Mouse (Mus musculus) MN1 (cell line): ENCODE results near the gene Cep83.

Source experiments
- DNase-seq: peaks from one replicate; pipeline ENCODE4 v3.0.0-alpha.2; 2016; ENCODE audit warnings: low spot score

Gene Cep83

DNA sequence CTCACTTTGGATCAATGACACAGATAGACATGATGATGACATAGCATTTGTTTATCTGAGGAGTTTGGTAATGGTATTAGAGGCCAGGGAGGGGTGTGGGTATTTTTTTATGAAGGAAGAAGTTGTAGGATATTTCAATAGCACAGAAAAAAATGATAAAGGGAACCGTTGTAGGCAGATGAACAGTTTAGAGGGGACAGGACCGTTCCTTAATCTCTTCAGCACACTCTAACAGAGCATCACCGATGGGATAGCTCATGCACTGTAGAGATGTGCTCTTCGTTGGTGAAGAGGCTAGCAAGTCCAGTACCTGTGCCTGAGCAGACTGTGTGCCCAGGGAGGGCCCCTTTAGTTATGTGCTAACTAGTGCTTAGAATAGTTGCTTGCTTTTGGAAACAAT lies 90.9 kb downstream of the Cep83 start:
- no peak for DNase-seq

DNA sequence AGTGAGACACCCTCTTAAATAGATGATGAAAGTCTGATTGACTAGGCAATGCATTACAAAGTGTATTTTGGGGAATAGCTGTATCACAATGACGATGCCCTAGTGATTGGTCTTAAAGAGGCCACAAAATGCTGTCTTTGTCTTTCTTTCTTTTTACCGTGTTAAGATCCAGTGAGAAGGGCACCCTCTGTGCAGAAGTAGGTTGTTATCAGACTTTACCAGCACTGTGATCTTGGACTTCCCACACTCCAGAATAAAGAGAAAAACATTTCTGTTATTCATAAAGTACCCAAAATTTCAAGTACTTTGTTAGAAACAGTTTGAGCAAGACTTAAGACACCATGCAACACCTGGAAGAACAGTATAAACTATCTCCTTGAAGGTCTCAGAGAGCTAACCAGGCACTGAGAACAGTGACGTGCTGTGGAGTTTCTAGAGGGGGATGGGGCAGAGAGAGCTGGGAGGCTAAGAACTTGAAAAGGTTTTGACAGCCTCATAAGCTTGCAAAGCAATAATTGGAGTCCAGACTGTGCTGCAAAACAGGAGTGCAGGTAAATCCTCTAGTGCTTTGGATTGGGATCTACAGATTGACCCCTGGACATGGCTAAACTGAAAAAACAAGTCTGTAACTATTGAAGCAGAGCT lies 92.3 kb downstream of the Cep83 start:
- no peak for DNase-seq

- peak; percentile 61 for DNase-seq
Observed at GRCm38 (mm10) chr10:94789205-94789604, 100.8 kb downstream of the Cep83 start.

- no peak for DNase-seq
Observed at GRCm38 (mm10) chr10:94793914-94794313, 105.5 kb downstream of the Cep83 start.

DNA sequence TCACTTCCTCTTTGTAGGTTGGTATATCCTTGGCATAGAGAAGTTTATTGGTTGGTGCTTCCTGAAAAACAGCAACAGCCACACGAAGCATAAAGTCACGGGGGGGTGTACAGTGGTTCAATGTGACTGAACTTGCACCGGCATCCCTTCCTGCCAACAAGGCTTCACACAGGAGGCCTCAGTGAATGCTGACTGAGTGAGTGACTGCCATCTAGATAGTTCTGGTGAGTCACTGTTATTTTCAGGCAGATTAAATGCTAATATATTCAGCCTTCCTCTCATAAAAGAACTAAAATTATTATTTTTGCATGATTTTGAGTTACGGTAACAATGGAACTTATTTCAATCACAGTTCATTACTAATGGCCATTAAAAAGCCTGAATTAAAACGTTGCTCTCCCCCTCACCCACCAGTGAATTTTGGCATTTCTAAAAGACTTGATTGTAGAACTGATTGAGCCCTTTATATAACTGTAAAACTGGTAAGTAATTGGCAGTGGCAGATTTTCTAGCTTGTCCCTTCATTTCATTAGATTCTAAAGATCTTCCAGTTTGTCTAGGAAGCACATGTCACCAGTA lies 106.3 kb downstream of the Cep83 start:
- no peak for DNase-seq

DNA sequence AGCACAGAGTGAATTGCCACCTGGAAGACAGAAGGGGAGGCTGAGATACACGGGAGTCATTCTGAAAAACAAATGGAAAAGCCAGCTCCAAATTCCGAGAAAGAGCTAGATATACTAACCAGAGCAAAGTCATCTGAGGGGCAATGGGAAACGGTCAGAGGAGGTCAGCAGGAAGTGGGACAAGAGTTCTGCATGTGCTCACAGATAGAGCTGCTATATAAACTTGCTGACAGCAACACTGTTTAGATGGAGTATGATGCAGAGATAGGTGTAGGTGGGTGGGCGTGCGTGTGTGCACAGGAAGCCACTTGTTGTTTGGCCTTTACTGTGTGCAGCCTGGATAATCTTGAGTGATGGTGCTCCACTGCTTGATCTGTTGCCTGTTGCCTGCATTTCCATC lies 109.7 kb downstream of the Cep83 start:
- no peak for DNase-seq

GRCm38 (mm10) chr10:94799485-94800239 lies 111.2 kb downstream of the Cep83 start:
- DNase-seq = no peak

- DNase-seq = no peak
Observed at GRCm38 (mm10) chr10:94800677-94801354, 112.4 kb downstream of the Cep83 start.

GRCm38 (mm10) chr10:94804029-94804908 lies 115.8 kb downstream of the Cep83 start:
- DNase-seq = peak; percentile 21

DNA sequence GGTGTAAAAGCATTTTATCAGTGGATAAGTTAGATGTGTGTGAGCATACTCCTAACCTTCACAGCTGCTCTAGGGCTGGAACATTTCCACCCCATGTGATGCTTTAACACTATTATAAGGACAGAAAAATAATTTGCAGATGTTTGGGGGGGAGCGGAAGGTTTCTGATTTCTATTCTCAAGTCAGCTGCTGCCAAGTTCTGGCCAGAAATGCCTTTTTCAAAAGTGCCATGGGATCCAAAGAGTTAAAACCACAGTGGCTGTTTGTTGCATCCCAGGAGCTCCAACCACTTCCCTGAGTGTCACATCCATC lies 116.4 kb downstream of the Cep83 start:
- no peak for DNase-seq

GRCm38 (mm10) chr10:94807323-94807722 lies 118.9 kb downstream of the Cep83 start:
- DNase-seq = peak; percentile 32

- DNase-seq = peak; percentile 65
Observed at GRCm38 (mm10) chr10:94808275-94808674, 119.8 kb downstream of the Cep83 start.

GRCm38 (mm10) chr10:94809946-94810472 lies 121.6 kb downstream of the Cep83 start:
- no peak for DNase-seq

DNA sequence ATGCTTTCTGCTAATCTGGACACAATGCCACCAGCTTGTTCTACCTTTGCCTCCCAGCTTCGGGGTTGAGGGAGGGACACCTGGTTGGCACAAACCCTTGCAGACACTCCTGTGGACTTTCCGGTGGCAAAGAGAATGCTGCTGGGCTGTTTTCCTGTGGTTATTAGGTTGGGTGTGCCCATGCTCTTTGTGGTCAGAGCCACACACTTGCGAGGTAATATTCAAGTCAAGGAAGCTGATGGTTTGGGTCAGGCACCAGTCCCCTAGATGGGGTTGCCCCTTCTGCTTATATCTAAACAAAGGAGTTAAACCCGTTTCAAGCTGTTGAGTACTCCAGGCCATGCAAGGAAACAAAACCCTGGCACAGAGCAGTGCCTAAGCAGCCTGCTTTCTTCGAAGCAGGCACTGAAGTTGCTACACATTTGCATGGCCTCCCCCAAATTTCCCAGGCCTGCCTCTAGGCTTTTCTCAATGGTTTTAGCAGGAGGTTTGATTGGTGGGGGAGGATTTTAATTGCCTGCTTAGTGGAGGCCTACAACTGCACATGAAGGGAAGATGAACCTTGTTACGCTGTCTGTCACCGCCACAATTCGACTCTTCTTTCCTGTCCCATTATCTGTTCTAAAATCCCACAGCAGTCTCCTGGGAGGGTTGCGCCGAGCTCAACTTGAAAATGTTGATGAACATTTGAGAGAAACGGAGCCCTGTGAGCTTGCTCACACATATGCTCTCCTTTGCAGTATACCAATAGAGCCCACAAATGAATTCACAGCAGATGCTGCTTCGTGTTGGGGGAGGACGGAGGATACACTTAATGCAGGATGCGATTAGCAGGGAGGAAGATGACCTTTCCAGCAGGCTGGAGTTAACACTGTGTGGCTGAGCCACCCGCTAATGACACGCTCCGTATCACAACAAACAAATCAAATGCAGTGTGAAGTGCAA lies 123.7 kb downstream of the Cep83 start:
- no peak for DNase-seq

GRCm38 (mm10) chr10:94818127-94818526 lies 129.7 kb downstream of the Cep83 start:
- DNase-seq = no peak

DNA sequence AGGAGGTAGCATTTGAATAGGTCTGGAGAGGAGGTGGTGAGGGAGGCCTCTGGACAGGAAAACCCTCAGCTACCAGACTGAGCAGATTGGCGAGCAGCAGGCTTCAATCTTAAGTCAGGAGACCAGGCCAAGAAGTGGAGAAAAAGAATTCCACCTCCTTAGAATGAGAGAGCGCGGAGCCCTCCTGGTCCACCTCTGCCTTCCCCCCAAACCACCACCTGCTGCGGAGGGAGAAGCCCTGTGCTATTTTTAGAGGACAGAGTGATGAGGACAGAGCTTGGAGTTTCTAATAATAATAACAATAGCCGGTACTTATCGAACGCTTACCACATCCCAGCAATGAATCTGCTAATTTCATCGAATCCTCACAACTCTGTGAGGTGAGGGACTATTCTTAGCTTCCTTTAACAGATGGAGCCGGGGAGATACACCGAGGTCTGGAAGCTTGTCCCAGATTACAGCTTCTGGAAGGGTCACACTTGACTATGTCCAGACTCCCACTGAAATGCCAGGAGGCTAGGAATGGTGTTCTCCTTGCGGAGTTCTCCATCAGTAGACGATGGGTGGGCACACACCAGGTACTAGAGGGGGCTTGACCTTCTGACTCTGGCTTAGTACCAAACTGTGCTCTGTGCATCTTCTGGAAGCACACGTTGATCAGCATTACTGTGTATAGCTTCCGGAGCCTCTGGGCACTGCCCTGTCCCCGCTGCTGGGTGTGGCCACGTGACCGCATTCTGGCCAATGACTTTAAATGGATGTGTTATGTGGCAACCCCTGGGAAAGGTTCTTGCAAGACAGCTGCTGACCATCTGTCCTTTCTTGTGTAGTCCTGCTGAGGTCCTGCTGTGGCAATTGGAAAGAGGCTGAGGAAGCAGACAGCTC lies 130.6 kb downstream of the Cep83 start:
- no peak for DNase-seq

DNA sequence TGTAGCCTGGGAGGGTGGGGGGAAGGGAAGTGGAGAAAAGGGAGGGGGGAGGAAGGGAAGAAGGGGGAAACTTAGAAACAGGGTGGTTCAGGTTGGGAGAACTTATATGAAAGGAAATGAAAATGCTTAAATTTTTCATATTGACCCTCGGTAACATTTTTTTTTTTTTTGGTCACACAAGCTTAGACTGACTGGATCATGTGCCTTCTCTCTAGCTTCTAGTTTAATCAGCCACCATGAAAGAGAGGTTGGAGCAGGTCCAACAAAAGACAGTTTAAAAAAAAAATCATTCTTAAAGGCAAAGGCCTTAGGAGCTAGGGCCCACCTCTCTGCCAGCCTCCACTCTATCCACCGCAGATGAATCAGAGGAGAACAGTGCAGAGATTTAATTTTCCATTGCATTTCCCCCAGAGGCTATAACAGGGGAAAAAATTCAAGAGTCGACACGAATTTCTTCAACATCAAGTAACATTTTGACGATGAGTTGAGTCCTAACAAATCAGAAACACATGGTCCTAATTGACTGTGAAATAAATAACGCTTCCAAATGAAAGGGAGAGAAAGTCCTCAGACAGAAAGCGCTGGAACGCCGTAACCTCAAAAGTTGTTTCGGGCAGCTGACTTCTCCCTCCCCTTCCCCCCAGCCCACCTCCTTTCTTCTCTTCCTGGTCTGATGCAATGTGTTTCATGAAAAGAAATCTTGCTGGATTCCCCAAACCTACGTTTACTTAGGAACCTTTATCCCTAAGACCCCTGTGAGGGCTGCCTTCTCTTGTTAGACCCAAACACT lies 135.7 kb downstream of the Cep83 start:
- no peak for DNase-seq

GRCm38 (mm10) chr10:94825951-94826350 lies 137.5 kb downstream of the Cep83 start:
- no peak for DNase-seq

DNA sequence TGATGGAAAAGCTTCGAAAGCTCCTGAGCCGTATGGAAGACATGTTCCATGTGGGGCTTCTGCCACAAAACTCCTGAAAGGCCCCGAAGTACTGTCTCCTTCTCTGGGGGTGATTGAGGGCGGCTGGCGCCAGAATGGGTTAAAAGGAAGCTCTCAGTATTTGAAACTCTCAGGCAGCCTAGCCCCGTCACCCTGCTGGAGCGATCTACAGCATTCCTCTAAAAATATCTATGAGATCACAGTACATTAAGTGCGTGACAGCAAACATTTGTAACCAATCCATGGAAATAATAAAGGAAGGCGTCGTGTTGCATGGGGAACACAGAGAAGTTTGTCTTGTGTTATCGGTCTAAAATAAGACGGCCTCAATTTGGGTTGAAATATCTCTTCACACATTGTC lies 138.0 kb downstream of the Cep83 start:
- DNase-seq = no peak
